Mouse (Mus musculus): ENCODE measurements around the gene Exosc8.

DNA sequence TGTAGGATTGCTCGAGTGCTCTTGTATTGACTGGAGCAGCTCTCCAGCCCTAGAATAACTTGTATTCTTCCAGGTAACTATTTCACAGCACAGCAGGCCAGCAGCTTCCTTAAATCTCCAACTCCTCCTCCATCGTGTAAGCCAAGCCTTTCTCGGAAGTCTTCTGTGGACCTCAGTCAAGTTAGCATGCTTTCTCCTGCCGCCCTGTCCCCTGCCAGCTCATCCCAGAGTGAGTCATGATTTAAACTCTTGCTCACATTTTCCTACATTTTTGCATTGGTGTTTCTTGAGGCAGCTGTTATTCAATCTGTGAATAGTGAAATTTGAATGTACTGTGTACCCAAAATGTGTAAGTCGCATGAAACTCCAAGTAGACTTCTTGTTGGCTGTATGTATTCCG lies 19.7 kb downstream of the Exosc8 start:
- TF ChIP-seq CTCF (IDR thresholded peaks at IDR 0.05; ENCODE audit: extremely low read depth, insufficient read depth, insufficient read length, insufficient replicate concordance) (no peak), POLR2A (IDR thresholded peaks at IDR 0.05; ENCODE audit: low read depth, low read length) (no peak)

Measured in spleen, adult 2 months (tissue).